Mouse (Mus musculus) heart, postnatal 0 days (tissue): ENCODE measurements at regions not wholly inside any gene's neighbourhood (a gene's known extent, or its start where the extent isn't known, plus 50 kb on each side); places are given as distances from the start of the nearest gene placed in this dataset.

Source experiments
- CTCF ChIP-seq: IDR thresholded peaks from 2 replicates; pipeline ENCODE4 v1.5.1; 2016; ENCODE audit warnings: antibody characterized with exemption, control low read depth, low read depth
- EP300 ChIP-seq: IDR thresholded peaks from 2 replicates; pipeline ENCODE4 v1.6.1; 2016; ENCODE audit warnings: antibody characterized with exemption, low read depth

- TF ChIP-seq CTCF = no peak
- 0 out of 2 replicates have a peak, but pooled peaks have one; percentile 28 for TF ChIP-seq EP300
Measured at GRCm38 (mm10) chr2:118038859-118039818, 72.5 kb upstream of the Thbs1 start.
